Mouse (Mus musculus) hindbrain, embryonic 14.5 days (tissue): ENCODE measurements around the gene H2afx. TPM values are rescaled to one million over a fixed set of nuclear protein-coding genes. Genes with fewer than 3 reads are reported as not detected.

Source experiments
- ATAC-seq: fragments of 200-750 bp; cut with Nextera tagmentation; 2 replicates; pipeline ENCODE4 v1.8.0; 2017; ENCODE audit warnings: moderate number of reproducible peaks, mild to moderate bottlenecking, moderate TSS enrichment, moderate library complexity; ENCODE audit not compliant: low FRiP score
- DNase-seq: peaks from one replicate; pipeline ENCODE4 v3.0.0-alpha.2; 2015; ENCODE audit warnings: low spot score
- H3K27ac ChIP-seq: fragments of 300-500 bp; sonication (generic); 2 replicates; pipeline ENCODE4 v1.5.1; 2014; ENCODE audit warnings: mild to moderate bottlenecking, moderate library complexity
- H3K27me3 ChIP-seq: fragments of 300-500 bp; sonication (generic); 2 replicates; pipeline ENCODE4 v1.6.1; 2014; ENCODE audit warnings: mild to moderate bottlenecking, low read length, mixed read lengths; ENCODE audit not compliant: control insufficient read depth, insufficient read depth
- H3K36me3 ChIP-seq: fragments of 300-500 bp; sonication (generic); replicated peaks from 2 replicates; pipeline ENCODE4 v1.6.1; 2014; ENCODE audit not compliant: control insufficient read depth, insufficient read depth
- H3K4me1 ChIP-seq: fragments of 300-500 bp; sonication (generic); replicated peaks from 2 replicates; pipeline ENCODE4 v1.6.1; 2014; ENCODE audit warnings: antibody characterized with exemption, low read length, mixed read lengths; ENCODE audit not compliant: control insufficient read depth, insufficient read depth
- H3K4me2 ChIP-seq: fragments of 300-500 bp; sonication (generic); replicated peaks from 2 replicates; pipeline ENCODE4 v1.6.1; 2014; ENCODE audit warnings: mild to moderate bottlenecking, moderate library complexity
- H3K4me3 ChIP-seq: fragments of 300-500 bp; sonication (generic); replicated peaks from 2 replicates; pipeline ENCODE4 v1.5.1; 2014; ENCODE audit warnings: mild to moderate bottlenecking, low read length
- H3K9ac ChIP-seq: fragments of 300-500 bp; sonication (generic); 2 replicates; pipeline ENCODE4 v1.6.1; 2014
- H3K9me3 ChIP-seq: fragments of 300-500 bp; sonication (generic); 2 replicates; pipeline ENCODE4 v1.6.1; 2016; ENCODE audit warnings: low read length; ENCODE audit not compliant: control insufficient read depth
- WGBS: fragments of 180-500 bp; shearing (Covaris S2); extraction: QIAGEN DNeasy Blood & Tissue Kit; methylation state at CpG from one replicate; pipeline ENCODE4 v1.1.7; 2014; 5-methylcytosine and 5-hydroxymethylcytosine counted together
- microRNA-seq: library from miRNA; unstranded; fragments of <30 nt; microRNA quantifications from one replicate; pipeline ENCODE4, GENCODE M21; 2016
- polyA plus RNA-seq: library from polyadenylated mRNA; unstranded; fragments of >200 nt; fragmentation: Nextera tagmentation; extraction: Ambion mirVana; gene quantifications from 2 replicates; pipeline ENCODE4 v1.2.1, GENCODE M21; 2014

H2afx gene
- polyA plus RNA-seq, 1 experiment from 2014 or later: 107 TPM

- Histone ChIP-seq H3K9me3 (no peaks in the 10 kb centered on the region), H3K27ac (no peak overlapping the region), H3K9ac (no peak overlapping the region), H3K4me2 (no peak overlapping the region), H3K36me3 (peaks cover 89% of the 10 kb centered on the region), H3K27me3 (no peaks in the 10 kb centered on the region), H3K4me1 (peaks cover 11% of the 10 kb centered on the region), H3K4me3 (no peak overlapping the region)
- ATAC-seq (no peak), DNase-seq (no peak)
- WGBS: 93% methylated on average over 13 of the region's 13 CpGs
These were observed 50.1 kb downstream of the H2afx start for GRCm38 (mm10) chr9:44384596-44384995.

Small RNAs within 50 kb of the gene (microRNA-seq; reads per million reads assigned to microRNA genes)
- not detected for gene Gm44335

Other genes starting within 250 kb of the H2afx start
- gene Mfrp, start 233.0 kb upstream of the H2afx start, polyA plus RNA-seq: 0.31 and 0.41 TPM in 2 replicates
- gene C1qtnf5, start 227.4 kb upstream of the H2afx start, polyA plus RNA-seq: 7.0 and 8.0 TPM in 2 replicates
- gene Gm49380, start 221.2 kb upstream of the H2afx start, polyA plus RNA-seq: 0.35 TPM in 1 of 2 replicates, not detected in the other
- 30.6 and 32.7 TPM in 2 replicates for gene Rnf26, start 221.2 kb upstream of the H2afx start, polyA plus RNA-seq
- 12.6 and 13.6 TPM in 2 replicates for gene Mcam, start 200.2 kb upstream of the H2afx start, polyA plus RNA-seq
- gene Cbl, start 100.6 kb upstream of the H2afx start, polyA plus RNA-seq: 22.4 and 22.9 TPM in 2 replicates
- not detected in 2 replicates for gene Ccdc153, start 94.0 kb upstream of the H2afx start, polyA plus RNA-seq
- 0.46 and 1.1 TPM in 2 replicates for gene Pdzd3, start 83.2 kb upstream of the H2afx start, polyA plus RNA-seq
- gene Nlrx1, start 66.1 kb upstream of the H2afx start, polyA plus RNA-seq: 4.4 and 5.1 TPM in 2 replicates
- gene Abcg4, start 46.1 kb upstream of the H2afx start, polyA plus RNA-seq: 21.7 and 24.4 TPM in 2 replicates
- gene Hinfp, start 29.0 kb upstream of the H2afx start, polyA plus RNA-seq: 17.4 and 17.9 TPM in 2 replicates
- 24.0 and 25.6 TPM in 2 replicates for gene C2cd2l, start 14.4 kb upstream of the H2afx start, polyA plus RNA-seq
- gene Dpagt1, start 8.7 kb upstream of the H2afx start, polyA plus RNA-seq: 34.6 and 36.1 TPM in 2 replicates
- 60.8 and 62.2 TPM in 2 replicates for gene Hmbs, start 9.5 kb downstream of the H2afx start, polyA plus RNA-seq
- gene Vps11, start 27.0 kb downstream of the H2afx start, polyA plus RNA-seq: 34.8 and 42.4 TPM in 2 replicates
- gene Hyou1, start 44.8 kb downstream of the H2afx start, polyA plus RNA-seq: 25.0 and 27.8 TPM in 2 replicates
- gene Slc37a4, start 62.2 kb downstream of the H2afx start, polyA plus RNA-seq: 65.2 and 65.8 TPM in 2 replicates
- gene Rps25, start 72.4 kb downstream of the H2afx start, polyA plus RNA-seq: 1,177 and 1,438 TPM in 2 replicates
- 289 and 299 TPM in 2 replicates for gene Trappc4, start 72.9 kb downstream of the H2afx start, polyA plus RNA-seq
- 23.3 and 28.2 TPM in 2 replicates for gene Ccdc84, start 83.9 kb downstream of the H2afx start, polyA plus RNA-seq
- gene Foxr1, start 106.4 kb downstream of the H2afx start, polyA plus RNA-seq: not detected in 2 replicates
- gene Upk2, start 120.3 kb downstream of the H2afx start, polyA plus RNA-seq: not detected in 2 replicates
- 11.6 and 13.5 TPM in 2 replicates for gene Bcl9l, start 148.1 kb downstream of the H2afx start, polyA plus RNA-seq
- gene Cxcr5, start 227.2 kb downstream of the H2afx start, polyA plus RNA-seq: not detected in 2 replicates